Mouse (Mus musculus): ENCODE results near the gene Stap1. TPM values are rescaled to one million over a fixed set of nuclear protein-coding genes. Genes with fewer than 3 reads are reported as not detected.

The Stap1 gene
- polyA plus RNA-seq, 3 experiments from 2014 or later = 83.7 to 104 (median 104) TPM

DNA sequence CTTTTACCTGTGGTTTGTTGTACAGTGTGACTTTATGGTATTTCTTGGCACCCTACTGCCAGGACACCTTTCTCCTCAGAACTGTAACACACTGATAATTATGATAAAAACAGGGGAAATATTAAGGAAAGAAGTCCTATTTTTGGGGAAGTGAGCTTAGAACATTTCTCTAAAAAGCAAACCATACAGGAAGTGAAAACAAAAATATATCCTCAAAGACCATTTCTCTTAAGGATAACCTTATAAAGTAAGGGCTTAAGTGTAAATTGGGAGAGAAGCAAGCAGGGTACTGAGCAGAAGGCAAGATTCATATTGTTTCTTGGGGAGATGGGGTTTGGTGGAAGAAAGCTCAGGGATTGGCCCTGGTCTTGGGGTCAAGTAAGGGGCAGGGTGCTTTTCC is 58.3 kb downstream of the Stap1 start:
- ATAC-seq = no peak

Other genes starting within 250 kb of the Stap1 start
- gene Cenpc1, start 6.2 kb upstream of the Stap1 start, polyA plus RNA-seq (2017; shearing (Covaris generic)) = 10 to 100 TPM; 23.8 to 37.6 (median 34.1) TPM
- gene Uba6, start 101.1 kb downstream of the Stap1 start, polyA plus RNA-seq (2017; shearing (Covaris generic)) = 10 to 100 TPM; 20.3 to 29.4 (median 21.5) TPM
- gene Gnrhr, start 126.2 kb downstream of the Stap1 start, polyA plus RNA-seq (2017; shearing (Covaris generic)) = under 1 TPM in 1 of 3 experiments, not detected in 2; 0.15 TPM
- not detected for gene Tmprss11c, start 217.6 kb downstream of the Stap1 start, polyA plus RNA-seq (2017; shearing (Covaris generic))

Measured in inflammation-experienced regulatory T-cells, adult 6 months (primary cell).